Mouse (Mus musculus) embryonic facial prominence, embryonic 14.5 days (tissue): ENCODE results near the gene Fam185a. TPM values are rescaled to one million over a fixed set of nuclear protein-coding genes. Genes with fewer than 3 reads are reported as not detected.
A peak's percentile ranks its signal among the peaks of the same experiment; 100 is the strongest.

Source experiments
- ATAC-seq: fragments of 200-750 bp; cut with Nextera tagmentation; 2 replicates; pipeline ENCODE4 v1.8.0; 2017; ENCODE audit warnings: low read depth, moderate number of reproducible peaks, moderate TSS enrichment
- DNase-seq: peaks from one replicate; pipeline ENCODE4 v3.0.0-alpha.2; 2015; ENCODE audit warnings: low spot score
- H3K27ac ChIP-seq: fragments of 300-500 bp; sonication (generic); replicated peaks from 2 replicates; pipeline ENCODE4 v1.5.1; 2014; ENCODE audit warnings: low read depth, mild to moderate bottlenecking, low read length, moderate library complexity
- H3K27me3 ChIP-seq: fragments of 300-500 bp; sonication (generic); replicated peaks from 2 replicates; pipeline ENCODE4 v1.6.1; 2014; ENCODE audit warnings: low read length; ENCODE audit not compliant: control insufficient read depth, insufficient read depth
- H3K36me3 ChIP-seq: fragments of 300-500 bp; sonication (generic); 2 replicates; pipeline ENCODE4 v1.6.1; 2014; ENCODE audit warnings: low read length, mixed read lengths; ENCODE audit not compliant: control insufficient read depth, insufficient read depth
- H3K4me1 ChIP-seq: fragments of 300-500 bp; sonication (generic); 2 replicates; pipeline ENCODE4 v1.6.1; 2014; ENCODE audit warnings: antibody characterized with exemption, low read length; ENCODE audit not compliant: control insufficient read depth, insufficient read depth
- H3K4me2 ChIP-seq: fragments of 300-500 bp; sonication (generic); 2 replicates; pipeline ENCODE4 v1.6.1; 2014; ENCODE audit warnings: low read depth, mild to moderate bottlenecking, low read length, moderate library complexity, mixed read lengths
- H3K4me3 ChIP-seq: fragments of 300-500 bp; sonication (generic); 2 replicates; pipeline ENCODE4 v1.5.1; 2014; ENCODE audit warnings: low read depth, mild to moderate bottlenecking, low read length
- H3K9ac ChIP-seq: fragments of 300-500 bp; sonication (generic); 2 replicates; pipeline ENCODE4 v1.6.1; 2014; ENCODE audit warnings: low read depth, mild to moderate bottlenecking, low read length, moderate library complexity, mixed read lengths
- H3K9me3 ChIP-seq: fragments of 300-500 bp; sonication (generic); 2 replicates; pipeline ENCODE4 v1.6.1; 2016; ENCODE audit warnings: low read length; ENCODE audit not compliant: control insufficient read depth
- WGBS: fragments of 180-500 bp; shearing (Covaris S2); extraction: QIAGEN DNeasy Blood & Tissue Kit; methylation state at CpG from one replicate; pipeline ENCODE4 v1.1.7; 2014; 5-methylcytosine and 5-hydroxymethylcytosine counted together
- polyA plus RNA-seq: library from polyadenylated mRNA; unstranded; fragments of >200 nt; fragmentation: Nextera tagmentation; extraction: Ambion mirVana; gene quantifications from 2 replicates; pipeline ENCODE4 v1.2.1, GENCODE M21; 2014

The Fam185a gene
- polyA plus RNA-seq, 1 experiment from 2014 or later: 6.6 TPM

GRCm38 (mm10) chr5:21526835-21527485 is 102.2 kb downstream of the Fam185a start:
- no peak for DNase-seq
- Histone ChIP-seq H3K9ac (no peak overlapping the region), H3K9me3 (peaks cover 3% of the 10 kb centered on the region; the same call in 1 of the 2 replicates), H3K4me1 (no peaks in the 10 kb centered on the region), H3K4me2 (no peak overlapping the region), H3K27ac (no peak overlapping the region), H3K27me3 (no peaks in the 10 kb centered on the region), H3K4me3 (no peak overlapping the region), H3K36me3 (no peaks in the 10 kb centered on the region)
- 58% methylated on average over 11 of the region's 11 CpGs for WGBS
- no peak for ATAC-seq

DNA sequence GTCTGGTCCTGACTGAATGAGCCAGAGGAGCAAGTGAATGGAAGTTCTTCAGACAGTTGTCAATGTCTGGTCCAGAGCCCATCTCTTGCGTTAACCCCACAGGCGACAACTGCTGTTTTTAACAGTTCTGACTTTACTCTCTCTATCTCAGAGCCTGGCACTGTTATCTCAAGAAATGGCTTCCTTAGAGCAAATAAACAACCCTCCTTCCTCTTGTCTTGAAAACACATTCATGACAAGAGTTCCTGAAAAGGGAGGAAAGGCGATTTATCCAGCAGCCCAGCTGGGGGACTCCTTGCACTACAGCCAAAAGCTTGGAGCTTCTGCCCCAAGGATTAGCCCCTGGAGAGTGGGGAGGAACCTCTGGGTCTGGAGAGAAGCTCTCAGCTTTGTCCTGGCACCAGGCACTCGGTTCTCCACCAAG is 102.7 kb downstream of the Fam185a start:
- no peak overlapping the region for H3K9ac ChIP-seq
- no peaks in the 10 kb centered on the region for H3K36me3 ChIP-seq
- no peaks in the 10 kb centered on the region for H3K27me3 ChIP-seq
- H3K27ac ChIP-seq: no peak overlapping the region
- DNase-seq (no peak), ATAC-seq (no peak)
- H3K4me1 ChIP-seq: no peaks in the 10 kb centered on the region
- 70% methylated on average over 4 of the region's 4 CpGs for WGBS
- peaks cover 3% of the 10 kb centered on the region; the same call in 1 of the 2 replicates for H3K9me3 ChIP-seq
- no peak overlapping the region for H3K4me2 ChIP-seq
- no peak overlapping the region for H3K4me3 ChIP-seq

DNA sequence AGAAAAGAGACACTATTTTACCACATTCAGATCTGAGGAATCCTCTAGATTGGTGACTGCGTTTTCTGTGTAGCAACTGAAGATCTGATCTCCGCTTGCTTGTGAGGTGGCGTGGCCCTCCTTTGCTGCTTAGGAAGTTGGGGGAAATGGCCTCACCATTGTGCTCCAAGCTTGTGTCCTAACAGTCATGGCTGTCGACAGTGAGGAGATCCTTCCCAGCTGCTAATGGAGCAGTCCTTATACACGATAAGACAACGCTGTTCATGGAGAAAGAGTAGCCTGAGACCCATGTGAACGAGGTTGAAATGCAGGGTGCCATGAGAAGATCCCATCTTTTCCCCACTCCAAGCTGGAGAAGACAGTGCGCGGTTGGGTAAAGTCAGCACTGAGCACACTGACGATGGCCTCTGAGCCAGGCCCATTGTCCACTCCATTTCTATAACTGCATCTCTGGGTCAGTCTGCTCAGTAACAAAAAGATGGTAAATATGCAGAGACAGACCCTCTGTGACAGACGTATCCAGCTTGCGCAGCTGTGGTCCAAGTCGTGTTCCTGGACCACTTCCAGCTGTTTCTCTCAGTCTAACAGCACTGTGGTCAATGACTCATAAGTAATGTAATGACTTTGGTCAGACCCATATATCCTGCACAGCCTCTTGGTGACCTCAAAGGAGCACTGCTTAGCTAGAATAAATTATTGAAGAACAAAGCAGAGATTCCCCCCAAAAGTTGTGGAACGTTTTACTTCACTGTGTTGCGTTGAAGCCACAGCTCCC is 103.5 kb downstream of the Fam185a start:
- H3K4me3 ChIP-seq: no peak overlapping the region
- peak; percentile 60 for DNase-seq
- WGBS: 83% methylated on average over 15 of the region's 15 CpGs
- H3K4me2 ChIP-seq: no peak overlapping the region
- no peak overlapping the region for H3K9ac ChIP-seq
- peaks cover 3% of the 10 kb centered on the region; the same call in 1 of the 2 replicates for H3K9me3 ChIP-seq
- no peaks in the 10 kb centered on the region for H3K27me3 ChIP-seq
- H3K4me1 ChIP-seq: no peaks in the 10 kb centered on the region
- H3K36me3 ChIP-seq: no peaks in the 10 kb centered on the region
- peak; percentile 68; the same call in 1 of the 2 replicates for ATAC-seq
- H3K27ac ChIP-seq: no peak overlapping the region

DNA sequence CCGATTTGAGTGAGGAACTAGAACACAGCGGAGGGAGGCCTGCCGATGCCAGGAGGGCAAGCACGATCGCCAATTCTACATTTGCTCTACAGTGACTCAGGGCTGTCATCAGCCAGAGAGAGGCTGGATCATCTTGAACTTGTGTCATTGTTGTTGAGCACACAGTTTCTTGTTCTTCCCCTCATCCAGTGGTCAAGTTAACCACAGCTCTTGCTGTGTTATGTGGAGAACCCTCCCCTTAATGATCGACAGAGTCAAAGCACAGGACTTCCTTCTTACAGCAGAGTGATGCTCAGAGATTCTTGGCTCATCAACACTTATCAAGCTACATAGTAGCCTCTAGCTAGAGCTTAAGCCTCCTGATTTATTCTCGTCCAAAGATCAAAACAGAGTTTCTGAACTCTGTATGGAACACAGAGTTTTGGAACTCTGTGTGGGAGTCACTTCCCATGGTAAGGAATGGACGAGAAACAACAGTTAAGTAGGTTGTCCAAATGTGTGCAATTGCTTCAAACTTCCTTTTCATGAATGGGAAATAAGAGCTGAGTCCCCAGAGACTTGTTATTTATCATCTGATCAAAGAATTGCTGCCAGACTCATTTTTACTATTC is 104.5 kb downstream of the Fam185a start:
- Histone ChIP-seq H3K4me3 (no peak overlapping the region), H3K27me3 (no peaks in the 10 kb centered on the region), H3K9ac (no peak overlapping the region), H3K4me2 (no peak overlapping the region), H3K4me1 (no peaks in the 10 kb centered on the region), H3K36me3 (no peaks in the 10 kb centered on the region), H3K9me3 (peaks cover 3% of the 10 kb centered on the region; the same call in 1 of the 2 replicates), H3K27ac (no peak overlapping the region)
- 88% methylated on average over 8 of the region's 8 CpGs for WGBS
- ATAC-seq (no peak), DNase-seq (no peak)

Other genes with a start within 250 kb of the Fam185a start
- 3.6 and 4.2 TPM in 2 replicates for gene Gsap, start 238.7 kb upstream of the Fam185a start, polyA plus RNA-seq
- gene Fgl2, start 52.3 kb upstream of the Fam185a start, polyA plus RNA-seq: 4.1 and 4.5 TPM in 2 replicates
- gene Ccdc146, start 281 bp upstream of the Fam185a start, polyA plus RNA-seq: 0.60 and 2.8 TPM in 2 replicates
- gene Lrrc17, start 118.6 kb downstream of the Fam185a start, polyA plus RNA-seq: 138 and 151 TPM in 2 replicates
- gene Fbxl13, start 220.7 kb downstream of the Fam185a start, polyA plus RNA-seq: 0.25 and 0.46 TPM in 2 replicates
- gene Armc10, start 220.9 kb downstream of the Fam185a start, polyA plus RNA-seq: 37.1 and 40.6 TPM in 2 replicates